Mouse (Mus musculus): ENCODE measurements around the gene Agxt2. TPM values are rescaled to one million over a fixed set of nuclear protein-coding genes. Genes with fewer than 3 reads are reported as not detected.

Agxt2 gene
- polyA plus RNA-seq, 1 experiment from 2014 or later: not detected

GRCm38 (mm10) chr15:10332566-10332965 is 25.8 kb upstream of the Agxt2 start:
- WGBS: 93% methylated on average over 1 of the region's 1 CpGs
- no peak overlapping the region for H3K27ac ChIP-seq (replicated peaks)
- H3K36me3 ChIP-seq (ENCODE audit: control insufficient read depth, insufficient read depth, low read length): no peaks in the 10 kb centered on the region
- no peak overlapping the region for H3K4me3 ChIP-seq (ENCODE audit: low read depth, low read length)
- no peak for TF ChIP-seq CTCF (IDR thresholded peaks at IDR 0.05; ENCODE audit: low read depth)
- no peak for TF ChIP-seq EP300 (optimal IDR thresholded peaks at IDR 0.05)
- H3K4me1 ChIP-seq (replicated peaks; ENCODE audit: control insufficient read depth, insufficient read depth): no peaks in the 10 kb centered on the region
- no peak for ATAC-seq (ENCODE audit: low FRiP score, low TSS enrichment)
- no peaks in the 10 kb centered on the region for H3K27me3 ChIP-seq (ENCODE audit: control insufficient read depth, insufficient read depth, low read length)
- H3K4me2 ChIP-seq (replicated peaks; ENCODE audit: low read depth): no peak overlapping the region
- H3K9me3 ChIP-seq (ENCODE audit: control insufficient read depth, low read length): no peaks in the 10 kb centered on the region
- H3K9ac ChIP-seq (ENCODE audit: low read length): no peak overlapping the region
- no peak for DNase-seq (ENCODE audit: low spot score)

GRCm38 (mm10) chr15:10338606-10339005 is 19.7 kb upstream of the Agxt2 start:
- H3K36me3 ChIP-seq (ENCODE audit: control insufficient read depth, insufficient read depth, low read length): no peaks in the 10 kb centered on the region
- no peaks in the 10 kb centered on the region for H3K4me1 ChIP-seq (replicated peaks; ENCODE audit: control insufficient read depth, insufficient read depth)
- TF ChIP-seq CTCF (IDR thresholded peaks at IDR 0.05; ENCODE audit: low read depth) (no peak), EP300 (optimal IDR thresholded peaks at IDR 0.05) (no peak)
- DNase-seq (ENCODE audit: low spot score) (no peak), ATAC-seq (ENCODE audit: low FRiP score, low TSS enrichment) (no peak)
- H3K9ac ChIP-seq (ENCODE audit: low read length): no peak overlapping the region
- H3K27ac ChIP-seq (replicated peaks): no peak overlapping the region
- H3K9me3 ChIP-seq (ENCODE audit: control insufficient read depth, low read length): no peaks in the 10 kb centered on the region
- WGBS: 49% methylated on average over 3 of the region's 3 CpGs
- H3K4me3 ChIP-seq (ENCODE audit: low read depth, low read length): no peak overlapping the region
- H3K4me2 ChIP-seq (replicated peaks; ENCODE audit: low read depth): no peak overlapping the region
- H3K27me3 ChIP-seq (ENCODE audit: control insufficient read depth, insufficient read depth, low read length): no peaks in the 10 kb centered on the region

GRCm38 (mm10) chr15:10347044-10347443 is 11.3 kb upstream of the Agxt2 start:
- Histone ChIP-seq H3K4me2 (replicated peaks; ENCODE audit: low read depth) (no peak overlapping the region), H3K4me1 (replicated peaks; ENCODE audit: control insufficient read depth, insufficient read depth) (no peaks in the 10 kb centered on the region), H3K27me3 (ENCODE audit: control insufficient read depth, insufficient read depth, low read length) (no peaks in the 10 kb centered on the region), H3K9ac (ENCODE audit: low read length) (no peak overlapping the region), H3K36me3 (ENCODE audit: control insufficient read depth, insufficient read depth, low read length) (no peaks in the 10 kb centered on the region), H3K27ac (replicated peaks) (no peak overlapping the region), H3K9me3 (ENCODE audit: control insufficient read depth, low read length) (no peaks in the 10 kb centered on the region), H3K4me3 (ENCODE audit: low read depth, low read length) (no peak overlapping the region)
- TF ChIP-seq EP300 (optimal IDR thresholded peaks at IDR 0.05): no peak
- TF ChIP-seq CTCF (IDR thresholded peaks at IDR 0.05; ENCODE audit: low read depth): no peak
- 87% methylated on average over 6 of the region's 6 CpGs for WGBS
- no peak for ATAC-seq (ENCODE audit: low FRiP score, low TSS enrichment)
- DNase-seq (ENCODE audit: low spot score): no peak

GRCm38 (mm10) chr15:10366331-10366730 is 8.0 kb downstream of the Agxt2 start:
- no peaks in the 10 kb centered on the region for H3K27me3 ChIP-seq (ENCODE audit: control insufficient read depth, insufficient read depth, low read length)
- H3K9ac ChIP-seq (ENCODE audit: low read length): no peak overlapping the region
- TF ChIP-seq EP300 (optimal IDR thresholded peaks at IDR 0.05): no peak
- H3K4me2 ChIP-seq (replicated peaks; ENCODE audit: low read depth): no peak overlapping the region
- H3K4me1 ChIP-seq (replicated peaks; ENCODE audit: control insufficient read depth, insufficient read depth): no peaks in the 10 kb centered on the region
- no peak overlapping the region for H3K4me3 ChIP-seq (ENCODE audit: low read depth, low read length)
- H3K9me3 ChIP-seq (ENCODE audit: control insufficient read depth, low read length): no peaks in the 10 kb centered on the region
- 92% methylated on average over 2 of the region's 2 CpGs for WGBS
- DNase-seq (ENCODE audit: low spot score) (no peak), ATAC-seq (ENCODE audit: low FRiP score, low TSS enrichment) (no peak)
- no peaks in the 10 kb centered on the region for H3K36me3 ChIP-seq (ENCODE audit: control insufficient read depth, insufficient read depth, low read length)
- H3K27ac ChIP-seq (replicated peaks): no peak overlapping the region

GRCm38 (mm10) chr15:10375404-10375803 is 17.1 kb downstream of the Agxt2 start:
- H3K4me1 ChIP-seq (replicated peaks; ENCODE audit: control insufficient read depth, insufficient read depth): no peaks in the 10 kb centered on the region
- ATAC-seq (ENCODE audit: low FRiP score, low TSS enrichment) (no peak), DNase-seq (ENCODE audit: low spot score) (no peak)
- no peak overlapping the region for H3K27ac ChIP-seq (replicated peaks)
- H3K9ac ChIP-seq (ENCODE audit: low read length): no peak overlapping the region
- H3K4me2 ChIP-seq (replicated peaks; ENCODE audit: low read depth): no peak overlapping the region
- no peaks in the 10 kb centered on the region for H3K9me3 ChIP-seq (ENCODE audit: control insufficient read depth, low read length)
- 42% methylated on average over 3 of the region's 3 CpGs for WGBS
- H3K27me3 ChIP-seq (ENCODE audit: control insufficient read depth, insufficient read depth, low read length): no peaks in the 10 kb centered on the region
- H3K4me3 ChIP-seq (ENCODE audit: low read depth, low read length): no peak overlapping the region
- H3K36me3 ChIP-seq (ENCODE audit: control insufficient read depth, insufficient read depth, low read length): no peaks in the 10 kb centered on the region
- TF ChIP-seq EP300 (optimal IDR thresholded peaks at IDR 0.05) (no peak), CTCF (IDR thresholded peaks at IDR 0.05; ENCODE audit: low read depth) (no peak)

GRCm38 (mm10) chr15:10378338-10378959 is 20.1 kb downstream of the Agxt2 start:
- Histone ChIP-seq H3K9ac (ENCODE audit: low read length) (no peak overlapping the region), H3K27ac (replicated peaks) (no peak overlapping the region), H3K36me3 (ENCODE audit: control insufficient read depth, insufficient read depth, low read length) (no peaks in the 10 kb centered on the region), H3K4me2 (replicated peaks; ENCODE audit: low read depth) (no peak overlapping the region), H3K4me3 (ENCODE audit: low read depth, low read length) (no peak overlapping the region), H3K27me3 (ENCODE audit: control insufficient read depth, insufficient read depth, low read length) (no peaks in the 10 kb centered on the region), H3K4me1 (replicated peaks; ENCODE audit: control insufficient read depth, insufficient read depth) (no peaks in the 10 kb centered on the region), H3K9me3 (ENCODE audit: control insufficient read depth, low read length) (no peaks in the 10 kb centered on the region)
- DNase-seq (ENCODE audit: low spot score) (no peak), ATAC-seq (ENCODE audit: low FRiP score, low TSS enrichment) (no peak)
- no peak for TF ChIP-seq CTCF (IDR thresholded peaks at IDR 0.05; ENCODE audit: low read depth)
- TF ChIP-seq EP300 (optimal IDR thresholded peaks at IDR 0.05): no peak
- WGBS: 86% methylated on average over 4 of the region's 4 CpGs

All from stomach, postnatal 0 days (tissue).